Mouse (Mus musculus): ENCODE results near the gene Trmt1. TPM values are rescaled to one million over a fixed set of nuclear protein-coding genes. Genes with fewer than 3 reads are reported as not detected.
A peak's percentile ranks its signal among the peaks of the same experiment; 100 is the strongest.

Trmt1 gene
- polyA plus RNA-seq, 1 experiment from 2014 or later = 65.7 TPM

GRCm38 (mm10) chr8:84643019-84643418 is 43.1 kb upstream of the Trmt1 start:
- Histone ChIP-seq H3K9me3 (ENCODE audit: control insufficient read depth, low read length) (no peaks in the 10 kb centered on the region), H3K27ac (replicated peaks; ENCODE audit: low read depth, low read length) (no peak overlapping the region), H3K27me3 (ENCODE audit: control insufficient read depth, insufficient read depth, low read length) (no peaks in the 10 kb centered on the region), H3K9ac (ENCODE audit: low read length) (no peak overlapping the region), H3K4me3 (ENCODE audit: low read depth, low read length) (no peak overlapping the region), H3K36me3 (ENCODE audit: control insufficient read depth, insufficient read depth, low read length) (no peaks in the 10 kb centered on the region), H3K4me1 (ENCODE audit: control insufficient read depth, insufficient read depth, low read length) (peaks cover 13% of the 10 kb centered on the region), H3K4me2 (ENCODE audit: low read depth, severe bottlenecking) (no peak overlapping the region)
- WGBS = 74% methylated on average over 5 of the region's 5 CpGs
- DNase-seq (ENCODE audit: low spot score) (no peak), ATAC-seq (ENCODE audit: insufficient number of reproducible peaks, low FRiP score, low TSS enrichment, low read depth) (no peak)

GRCm38 (mm10) chr8:84646800-84647199 is 39.3 kb upstream of the Trmt1 start:
- peak; percentile 49 for DNase-seq (ENCODE audit: low spot score)
- Histone ChIP-seq H3K4me3 (ENCODE audit: low read depth, low read length) (no peak overlapping the region), H3K36me3 (ENCODE audit: control insufficient read depth, insufficient read depth, low read length) (no peaks in the 10 kb centered on the region)

GRCm38 (mm10) chr8:84647461-84647901 is 38.6 kb upstream of the Trmt1 start:
- Histone ChIP-seq H3K9ac (ENCODE audit: low read length) (no peak overlapping the region), H3K4me2 (ENCODE audit: low read depth, severe bottlenecking) (peak overlapping the region; percentile 39), H3K9me3 (ENCODE audit: control insufficient read depth, low read length) (no peaks in the 10 kb centered on the region), H3K4me3 (ENCODE audit: low read depth, low read length) (no peak overlapping the region), H3K4me1 (ENCODE audit: control insufficient read depth, insufficient read depth, low read length) (peaks cover 11% of the 10 kb centered on the region; the same call in 1 of the 2 replicates), H3K27me3 (ENCODE audit: control insufficient read depth, insufficient read depth, low read length) (no peaks in the 10 kb centered on the region), H3K27ac (replicated peaks; ENCODE audit: low read depth, low read length) (peak overlapping the region; percentile 79), H3K36me3 (ENCODE audit: control insufficient read depth, insufficient read depth, low read length) (no peaks in the 10 kb centered on the region)
- ATAC-seq (ENCODE audit: insufficient number of reproducible peaks, low FRiP score, low TSS enrichment, low read depth) = peak; percentile 59; the same call in 1 of the 2 replicates
- 2% methylated on average over 14 of the region's 14 CpGs for WGBS
- DNase-seq (ENCODE audit: low spot score) = peak; percentile 88

More at GRCm38 (mm10) chr8:84646800-84647199, 39.3 kb upstream of the Trmt1 start:
- H3K9ac ChIP-seq (ENCODE audit: low read length) = no peak overlapping the region
- no peaks in the 10 kb centered on the region for H3K9me3 ChIP-seq (ENCODE audit: control insufficient read depth, low read length)
- WGBS = 60% methylated on average over 6 of the region's 6 CpGs
- ATAC-seq (ENCODE audit: insufficient number of reproducible peaks, low FRiP score, low TSS enrichment, low read depth) = no peak
- peak overlapping the region; percentile 79 for H3K27ac ChIP-seq (replicated peaks; ENCODE audit: low read depth, low read length)
- peak overlapping the region; percentile 39; the same call in 1 of the 2 replicates for H3K4me2 ChIP-seq (ENCODE audit: low read depth, severe bottlenecking)
- H3K4me1 ChIP-seq (ENCODE audit: control insufficient read depth, insufficient read depth, low read length) = peaks cover 13% of the 10 kb centered on the region; the same call in 1 of the 2 replicates
- H3K27me3 ChIP-seq (ENCODE audit: control insufficient read depth, insufficient read depth, low read length) = no peaks in the 10 kb centered on the region

GRCm38 (mm10) chr8:84650213-84650612 is 35.9 kb upstream of the Trmt1 start:
- Histone ChIP-seq H3K36me3 (ENCODE audit: control insufficient read depth, insufficient read depth, low read length) (no peaks in the 10 kb centered on the region), H3K9me3 (ENCODE audit: control insufficient read depth, low read length) (no peaks in the 10 kb centered on the region), H3K4me2 (ENCODE audit: low read depth, severe bottlenecking) (no peak overlapping the region), H3K27me3 (ENCODE audit: control insufficient read depth, insufficient read depth, low read length) (no peaks in the 10 kb centered on the region), H3K4me1 (ENCODE audit: control insufficient read depth, insufficient read depth, low read length) (peaks cover 20% of the 10 kb centered on the region), H3K9ac (ENCODE audit: low read length) (no peak overlapping the region; the same call in 1 of the 2 replicates), H3K27ac (replicated peaks; ENCODE audit: low read depth, low read length) (peak overlapping the region; percentile 89), H3K4me3 (ENCODE audit: low read depth, low read length) (no peak overlapping the region)
- WGBS = 52% methylated on average over 3 of the region's 3 CpGs
- DNase-seq (ENCODE audit: low spot score) (no peak), ATAC-seq (ENCODE audit: insufficient number of reproducible peaks, low FRiP score, low TSS enrichment, low read depth) (no peak)

GRCm38 (mm10) chr8:84653092-84653631 is 32.9 kb upstream of the Trmt1 start:
- H3K9ac ChIP-seq (ENCODE audit: low read length) = peak overlapping the region; percentile 30; the same call in 1 of the 2 replicates
- no peak for ATAC-seq (ENCODE audit: insufficient number of reproducible peaks, low FRiP score, low TSS enrichment, low read depth)
- H3K36me3 ChIP-seq (ENCODE audit: control insufficient read depth, insufficient read depth, low read length) = no peaks in the 10 kb centered on the region
- peak overlapping the region; percentile 14; the same call in 1 of the 2 replicates for H3K4me3 ChIP-seq (ENCODE audit: low read depth, low read length)
- peak overlapping the region; percentile 87 for H3K27ac ChIP-seq (replicated peaks; ENCODE audit: low read depth, low read length)
- 37% methylated on average over 9 of the region's 9 CpGs for WGBS
- H3K27me3 ChIP-seq (ENCODE audit: control insufficient read depth, insufficient read depth, low read length) = no peaks in the 10 kb centered on the region
- H3K9me3 ChIP-seq (ENCODE audit: control insufficient read depth, low read length) = no peaks in the 10 kb centered on the region
- peak; percentile 55 for DNase-seq (ENCODE audit: low spot score)
- peaks cover 32% of the 10 kb centered on the region for H3K4me1 ChIP-seq (ENCODE audit: control insufficient read depth, insufficient read depth, low read length)
- H3K4me2 ChIP-seq (ENCODE audit: low read depth, severe bottlenecking) = peak overlapping the region; percentile 31

GRCm38 (mm10) chr8:84654597-84654996 is 31.5 kb upstream of the Trmt1 start:
- Histone ChIP-seq H3K4me3 (ENCODE audit: low read depth, low read length) (no peak overlapping the region), H3K9me3 (ENCODE audit: control insufficient read depth, low read length) (no peaks in the 10 kb centered on the region), H3K4me1 (ENCODE audit: control insufficient read depth, insufficient read depth, low read length) (peaks cover 42% of the 10 kb centered on the region), H3K36me3 (ENCODE audit: control insufficient read depth, insufficient read depth, low read length) (no peaks in the 10 kb centered on the region), H3K27me3 (ENCODE audit: control insufficient read depth, insufficient read depth, low read length) (no peaks in the 10 kb centered on the region), H3K9ac (ENCODE audit: low read length) (0 out of 2 replicates have a peak overlapping the region, but pooled peaks have one; percentile 9), H3K27ac (replicated peaks; ENCODE audit: low read depth, low read length) (peak overlapping the region; percentile 100), H3K4me2 (ENCODE audit: low read depth, severe bottlenecking) (no peak overlapping the region; the same call in 1 of the 2 replicates)
- WGBS = 21% methylated on average over 4 of the region's 4 CpGs
- ATAC-seq (ENCODE audit: insufficient number of reproducible peaks, low FRiP score, low TSS enrichment, low read depth) (no peak), DNase-seq (ENCODE audit: low spot score) (peak; percentile 62)

- peaks cover 43% of the 10 kb centered on the region for H3K4me1 ChIP-seq (ENCODE audit: control insufficient read depth, insufficient read depth, low read length)
- H3K27me3 ChIP-seq (ENCODE audit: control insufficient read depth, insufficient read depth, low read length) = no peaks in the 10 kb centered on the region
- ATAC-seq (ENCODE audit: insufficient number of reproducible peaks, low FRiP score, low TSS enrichment, low read depth) (peak; percentile 80), DNase-seq (ENCODE audit: low spot score) (peak; percentile 89)
- H3K4me2 ChIP-seq (ENCODE audit: low read depth, severe bottlenecking) = peak overlapping the region; percentile 85
- H3K27ac ChIP-seq (replicated peaks; ENCODE audit: low read depth, low read length) = peak overlapping the region; percentile 100
- peak overlapping the region; percentile 81 for H3K9ac ChIP-seq (ENCODE audit: low read length)
- peak overlapping the region; percentile 29 for H3K4me3 ChIP-seq (ENCODE audit: low read depth, low read length)
- no peaks in the 10 kb centered on the region for H3K9me3 ChIP-seq (ENCODE audit: control insufficient read depth, low read length)
- H3K36me3 ChIP-seq (ENCODE audit: control insufficient read depth, insufficient read depth, low read length) = no peaks in the 10 kb centered on the region
- WGBS = under 1% methylated on average over 15 of the region's 15 CpGs
Measured at GRCm38 (mm10) chr8:84655336-84656190, 30.5 kb upstream of the Trmt1 start.

GRCm38 (mm10) chr8:84656191-84656525 is 29.9 kb upstream of the Trmt1 start:
- Histone ChIP-seq H3K36me3 (ENCODE audit: control insufficient read depth, insufficient read depth, low read length) (no peaks in the 10 kb centered on the region), H3K4me3 (ENCODE audit: low read depth, low read length) (peak overlapping the region; percentile 29), H3K9me3 (ENCODE audit: control insufficient read depth, low read length) (no peaks in the 10 kb centered on the region), H3K27ac (replicated peaks; ENCODE audit: low read depth, low read length) (peak overlapping the region; percentile 100), H3K4me1 (ENCODE audit: control insufficient read depth, insufficient read depth, low read length) (peaks cover 43% of the 10 kb centered on the region), H3K9ac (ENCODE audit: low read length) (peak overlapping the region; percentile 81), H3K27me3 (ENCODE audit: control insufficient read depth, insufficient read depth, low read length) (no peaks in the 10 kb centered on the region), H3K4me2 (ENCODE audit: low read depth, severe bottlenecking) (peak overlapping the region; percentile 85)
- ATAC-seq (ENCODE audit: insufficient number of reproducible peaks, low FRiP score, low TSS enrichment, low read depth) = peak; percentile 54
- DNase-seq (ENCODE audit: low spot score) = peak; percentile 99
- under 1% methylated on average over 10 of the region's 10 CpGs for WGBS

Data from limb, embryonic 11.5 days (tissue).